Mouse (Mus musculus): ENCODE data around the gene Snu13.

DNA sequence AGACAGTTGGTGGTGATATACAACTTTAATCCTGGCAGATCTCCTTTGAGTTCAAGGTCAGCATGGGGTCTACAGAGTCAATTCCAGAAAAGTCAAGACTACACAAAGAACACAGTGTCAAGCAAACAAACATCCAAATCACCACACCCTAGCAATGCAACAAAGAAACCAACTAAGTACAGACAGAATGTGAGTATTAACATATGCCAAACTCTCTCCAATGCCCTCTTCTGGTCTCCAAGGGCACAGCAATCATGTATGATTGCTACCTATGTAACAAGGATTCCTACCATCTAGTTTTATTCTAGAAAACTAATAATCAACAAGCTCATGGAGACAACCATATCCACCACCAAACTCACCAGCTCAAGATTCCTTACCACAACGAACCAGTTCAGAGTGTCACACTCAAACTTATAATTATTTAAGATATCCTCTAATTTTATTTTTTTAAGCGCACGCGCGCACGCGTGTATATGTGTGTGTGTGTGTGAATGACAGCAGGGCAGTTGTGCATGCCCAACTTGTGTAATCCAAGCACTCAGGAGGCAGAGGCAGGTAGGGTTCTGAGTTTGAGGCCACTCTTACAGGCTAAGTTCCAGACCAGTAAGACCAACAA, 3.1 kb downstream of the Snu13 start:
- TF ChIP-seq CTCF (IDR thresholded peaks at IDR 0.05; ENCODE audit: low read depth) (peak; percentile 60), EP300 (optimal IDR thresholded peaks at IDR 0.05) (no peak)

Data from stomach, postnatal 0 days (tissue).